Mouse (Mus musculus): ENCODE measurements at regions not wholly inside any gene's neighbourhood (a gene's known extent, or its start where the extent isn't known, plus 50 kb on each side); places are given as distances from the start of the nearest gene placed in this dataset.

DNA sequence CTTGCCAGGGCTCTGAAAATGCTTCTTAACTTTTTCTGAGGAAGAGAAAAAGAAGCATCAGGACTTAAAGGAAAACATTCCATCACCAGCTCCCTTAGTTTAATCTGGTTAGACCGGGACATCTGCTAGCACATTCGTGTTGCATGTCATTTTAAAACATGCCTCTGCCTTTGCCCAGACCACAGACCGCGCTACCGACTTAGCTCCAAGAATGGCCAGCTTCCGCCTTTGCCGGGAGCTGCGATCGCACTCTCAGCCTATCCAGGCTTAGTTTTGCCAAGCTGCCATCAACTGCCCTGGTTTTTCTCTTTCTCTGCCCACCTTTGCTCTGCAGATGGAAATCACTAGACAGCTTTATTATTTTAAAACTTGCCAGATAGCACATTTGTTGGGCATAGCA, 129.3 kb upstream of the Rapgef5 start:
- WGBS (ENCODE audit: insufficient replicate concordance): 78% methylated on average over 9 of the region's 9 CpGs
- Histone ChIP-seq H3K9ac (replicated peaks) (no peak overlapping the region), H3K4me3 (ENCODE audit: insufficient read depth in 1 of 2, low read depth in 2 of 2, low read length in 2 of 2) (no peak overlapping the region), H3K4me1 (replicated peaks; ENCODE audit: control insufficient read depth in 2 of 2, insufficient read depth in 2 of 2, low read length in 1 of 2) (peaks cover 0 to 2% of the 10 kb centered on the region in 2 experiments; a peak in 1 of 4 replicates), H3K36me3 (replicated peaks; ENCODE audit: control insufficient read depth, insufficient read depth, low read depth) (no peaks in the 10 kb centered on the region), H3K9me3 (ENCODE audit: control insufficient read depth, low read length) (no peaks in the 10 kb centered on the region), H3K4me2 (ENCODE audit: low read depth) (no peak overlapping the region), H3K27ac (no peak overlapping the region), H3K27me3 (ENCODE audit: control insufficient read depth, insufficient read depth, low read length) (no peaks in the 10 kb centered on the region)
- TF ChIP-seq CTCF (IDR thresholded peaks at IDR 0.05; ENCODE audit: low read depth) (no peak), EP300 (IDR thresholded peaks at IDR 0.05; ENCODE audit: low read depth) (no peak)
- ATAC-seq (ENCODE audit: insufficient read depth) (no peak), DNase-seq (ENCODE audit: low read depth in 3 of 3, low spot score in 3 of 3) (no peak)

DNA sequence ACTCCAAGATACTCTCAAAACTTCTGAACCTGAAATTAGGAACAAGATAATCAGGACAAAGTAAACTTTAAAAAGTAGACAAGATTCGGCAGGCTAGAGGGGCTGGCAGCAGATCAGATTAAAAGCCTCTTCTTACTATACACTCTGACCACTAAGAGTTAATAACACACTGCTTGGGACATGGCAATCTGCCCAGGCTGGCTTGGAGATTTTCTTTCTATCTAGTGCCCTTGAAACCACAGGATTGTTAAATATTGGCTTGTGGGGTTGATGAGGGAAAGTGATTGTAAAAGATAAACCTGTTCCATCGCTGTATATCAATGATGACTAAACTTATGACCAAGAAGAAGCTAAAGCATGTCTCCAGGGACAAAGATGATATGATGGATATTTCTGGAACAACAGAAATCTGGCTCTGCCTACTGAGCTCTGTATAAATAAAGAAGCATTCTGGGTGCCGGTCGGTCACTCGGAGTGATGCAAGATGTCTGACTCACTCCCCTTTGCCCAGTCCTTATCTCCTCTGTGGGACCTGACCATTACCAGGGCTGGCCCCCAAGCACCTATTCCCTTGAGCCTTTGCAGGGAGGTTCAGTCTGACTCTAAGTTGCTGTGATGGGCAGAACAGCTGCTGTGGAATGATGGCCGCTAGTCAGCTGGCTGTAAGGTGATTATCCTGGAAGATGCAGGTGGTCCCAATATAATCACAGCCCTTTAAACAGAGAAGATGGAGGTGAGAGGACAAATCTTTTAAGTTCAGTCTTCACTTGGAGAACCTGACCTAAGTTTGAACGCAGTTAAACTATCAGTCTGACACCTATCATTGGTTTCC, 126.5 kb upstream of the Rapgef5 start:
- Histone ChIP-seq H3K4me2 (ENCODE audit: low read depth) (no peak overlapping the region), H3K27ac (no peak overlapping the region), H3K4me3 (ENCODE audit: insufficient read depth in 1 of 2, low read depth in 2 of 2, low read length in 2 of 2) (no peak overlapping the region), H3K4me1 (replicated peaks; ENCODE audit: control insufficient read depth in 2 of 2, insufficient read depth in 2 of 2, low read length in 1 of 2) (peaks cover 0 to 2% of the 10 kb centered on the region in 2 experiments; a peak in 1 of 4 replicates), H3K27me3 (ENCODE audit: control insufficient read depth, insufficient read depth, low read length) (no peaks in the 10 kb centered on the region), H3K9ac (replicated peaks) (no peak overlapping the region), H3K36me3 (replicated peaks; ENCODE audit: control insufficient read depth, insufficient read depth, low read depth) (no peaks in the 10 kb centered on the region), H3K9me3 (ENCODE audit: control insufficient read depth, low read length) (no peaks in the 10 kb centered on the region)
- TF ChIP-seq CTCF (IDR thresholded peaks at IDR 0.05; ENCODE audit: low read depth) (no peak), EP300 (IDR thresholded peaks at IDR 0.05; ENCODE audit: low read depth) (no peak)
- peak; percentile 53 for ATAC-seq (ENCODE audit: insufficient read depth)
- no peak for DNase-seq (ENCODE audit: low read depth in 3 of 3, low spot score in 3 of 3)
- 56% methylated on average over 7 of the region's 7 CpGs for WGBS (ENCODE audit: insufficient replicate concordance)

DNA sequence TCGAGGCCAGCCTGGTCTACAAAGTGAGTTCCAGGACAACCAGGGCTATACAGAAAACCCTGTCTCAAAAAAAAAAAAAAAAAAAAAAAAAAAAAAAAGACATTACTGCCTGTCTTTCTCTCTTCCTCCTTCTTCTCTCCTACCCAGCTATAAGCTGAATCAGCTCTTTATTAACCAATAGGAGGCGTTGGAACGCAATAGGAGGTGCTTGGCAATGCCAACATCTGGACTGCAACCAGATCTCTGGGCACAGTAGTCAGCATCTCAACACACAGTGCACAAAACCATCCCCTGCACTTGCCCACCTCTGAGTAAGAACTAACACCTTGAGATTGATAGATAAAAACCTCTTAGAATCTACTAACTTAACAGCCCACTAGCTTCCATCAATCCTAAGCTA, 118.8 kb upstream of the Rapgef5 start:
- Histone ChIP-seq H3K27ac (no peak overlapping the region), H3K36me3 (replicated peaks; ENCODE audit: control insufficient read depth, insufficient read depth, low read depth) (no peaks in the 10 kb centered on the region), H3K4me3 (ENCODE audit: insufficient read depth in 1 of 2, low read depth in 2 of 2, low read length in 2 of 2) (no peak overlapping the region), H3K4me2 (ENCODE audit: low read depth) (no peak overlapping the region), H3K27me3 (ENCODE audit: control insufficient read depth, insufficient read depth, low read length) (no peaks in the 10 kb centered on the region), H3K9me3 (ENCODE audit: control insufficient read depth, low read length) (no peaks in the 10 kb centered on the region), H3K9ac (replicated peaks) (no peak overlapping the region), H3K4me1 (replicated peaks; ENCODE audit: control insufficient read depth in 2 of 2, insufficient read depth in 2 of 2, low read length in 1 of 2) (no peaks in the 10 kb centered on the region)
- ATAC-seq (ENCODE audit: insufficient read depth): no peak
- DNase-seq (ENCODE audit: low read depth in 3 of 3, low spot score in 3 of 3): no peak
- WGBS (ENCODE audit: insufficient replicate concordance): 69% methylated on average over 3 of the region's 3 CpGs
- TF ChIP-seq CTCF (IDR thresholded peaks at IDR 0.05; ENCODE audit: low read depth) (no peak), EP300 (IDR thresholded peaks at IDR 0.05; ENCODE audit: low read depth) (no peak)

DNA sequence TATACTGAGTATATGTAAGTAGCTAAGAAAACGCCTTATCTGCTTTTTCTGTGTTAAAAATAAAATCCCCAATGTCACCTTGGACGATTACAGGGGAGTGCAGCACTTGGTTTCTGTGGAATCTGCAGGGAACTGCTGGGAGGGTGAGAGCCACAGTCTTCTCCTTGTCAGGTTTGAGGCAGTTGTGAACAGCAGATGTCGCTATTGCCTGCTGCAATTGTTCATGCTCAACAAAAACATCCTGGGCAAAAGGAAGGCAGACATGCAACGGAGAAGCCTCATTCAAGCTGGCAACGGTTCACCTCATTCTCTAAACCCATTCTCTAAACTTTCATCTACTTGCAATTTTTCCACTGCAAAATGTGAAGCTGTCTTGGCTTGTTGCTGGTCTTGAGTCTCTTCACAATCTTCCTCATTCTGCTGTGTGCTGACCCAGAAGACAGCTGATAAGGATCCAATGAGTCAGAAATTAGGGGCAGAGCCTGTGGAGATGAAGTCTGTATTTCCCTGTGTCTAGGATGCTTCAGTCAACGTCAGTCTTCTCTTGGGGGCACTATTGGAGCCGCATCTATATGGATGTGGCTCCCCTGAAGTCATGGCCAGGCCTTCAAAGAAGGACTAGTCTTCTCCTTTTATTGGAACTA, 112.6 kb upstream of the Rapgef5 start:
- 10% methylated on average over 7 of the region's 7 CpGs for WGBS (ENCODE audit: insufficient replicate concordance)
- Histone ChIP-seq H3K27ac (no peak overlapping the region), H3K9me3 (ENCODE audit: control insufficient read depth, low read length) (no peaks in the 10 kb centered on the region), H3K27me3 (ENCODE audit: control insufficient read depth, insufficient read depth, low read length) (no peaks in the 10 kb centered on the region), H3K36me3 (replicated peaks; ENCODE audit: control insufficient read depth, insufficient read depth, low read depth) (no peaks in the 10 kb centered on the region), H3K4me3 (ENCODE audit: insufficient read depth in 1 of 2, low read depth in 2 of 2, low read length in 2 of 2) (no peak overlapping the region), H3K4me1 (replicated peaks; ENCODE audit: control insufficient read depth in 2 of 2, insufficient read depth in 2 of 2, low read length in 1 of 2) (no peaks in the 10 kb centered on the region), H3K9ac (replicated peaks) (no peak overlapping the region), H3K4me2 (ENCODE audit: low read depth) (no peak overlapping the region)
- DNase-seq (ENCODE audit: low read depth in 3 of 3, low spot score in 3 of 3): no peak
- no peak for ATAC-seq (ENCODE audit: insufficient read depth)
- peak; percentile 69 for TF ChIP-seq CTCF (IDR thresholded peaks at IDR 0.05; ENCODE audit: low read depth)
- TF ChIP-seq EP300 (IDR thresholded peaks at IDR 0.05; ENCODE audit: low read depth): no peak

DNA sequence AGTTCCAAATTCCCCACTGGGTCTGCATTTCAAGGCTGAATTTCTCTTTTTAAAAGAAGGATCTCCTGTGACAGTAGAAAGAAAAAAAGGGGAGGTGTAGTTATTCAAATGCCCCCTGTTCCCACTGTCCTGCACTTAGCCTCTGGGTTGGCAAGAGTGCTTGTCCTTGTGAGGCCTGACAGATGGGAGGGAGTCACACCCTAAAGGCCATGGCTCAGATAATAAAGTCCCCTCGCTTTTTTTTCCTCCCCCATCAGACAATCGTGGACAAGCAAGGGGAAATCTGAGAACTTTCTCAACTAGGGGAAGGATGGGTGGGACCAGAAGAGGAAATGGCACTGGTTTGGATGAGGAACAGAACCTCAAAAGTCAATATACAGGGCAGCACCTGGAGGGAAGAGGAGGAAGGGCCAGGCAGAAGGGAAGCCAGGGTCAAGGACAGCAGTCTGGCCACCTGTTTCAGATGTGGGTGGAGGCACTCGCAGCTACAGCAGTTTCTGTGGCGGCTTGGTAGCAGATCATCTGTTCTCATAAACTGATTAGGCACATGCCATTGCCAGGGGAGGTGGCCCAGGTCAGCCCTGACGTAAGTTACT, 112.0 kb upstream of the Rapgef5 start:
- Histone ChIP-seq H3K9me3 (ENCODE audit: control insufficient read depth, low read length) (no peaks in the 10 kb centered on the region), H3K27me3 (ENCODE audit: control insufficient read depth, insufficient read depth, low read length) (no peaks in the 10 kb centered on the region), H3K36me3 (replicated peaks; ENCODE audit: control insufficient read depth, insufficient read depth, low read depth) (no peaks in the 10 kb centered on the region), H3K4me1 (replicated peaks; ENCODE audit: control insufficient read depth in 2 of 2, insufficient read depth in 2 of 2, low read length in 1 of 2) (no peaks in the 10 kb centered on the region), H3K9ac (replicated peaks) (no peak overlapping the region), H3K4me3 (ENCODE audit: insufficient read depth in 1 of 2, low read depth in 2 of 2, low read length in 2 of 2) (no peak overlapping the region), H3K27ac (no peak overlapping the region), H3K4me2 (ENCODE audit: low read depth) (no peak overlapping the region)
- no peak for DNase-seq (ENCODE audit: low read depth in 3 of 3, low spot score in 3 of 3)
- ATAC-seq (ENCODE audit: insufficient read depth): no peak
- no peak for TF ChIP-seq EP300 (IDR thresholded peaks at IDR 0.05; ENCODE audit: low read depth)
- no peak for TF ChIP-seq CTCF (IDR thresholded peaks at IDR 0.05; ENCODE audit: low read depth)
- WGBS (ENCODE audit: insufficient replicate concordance): 27% methylated on average over 5 of the region's 5 CpGs
